Mouse (Mus musculus): ENCODE measurements around the gene Slc2a1. TPM values are rescaled to one million over a fixed set of nuclear protein-coding genes. Genes with fewer than 3 reads are reported as not detected.

Slc2a1 gene
- total and polyA plus RNA-seq, 2 experiments, result 6.9 to 11.1 TPM

- Histone ChIP-seq H3K4me1 (ENCODE audit: control insufficient read depth, insufficient read depth, low read length) (peaks cover 9% of the 10 kb centered on the region), H3K36me3 (ENCODE audit: control insufficient read depth, insufficient read depth, low read length) (no peaks in the 10 kb centered on the region), H3K4me3 (ENCODE audit: insufficient read depth, low read depth, low read length) (no peak overlapping the region), H3K27ac (replicated peaks; ENCODE audit: insufficient read depth, low read depth, low read length) (no peak overlapping the region), H3K9ac (ENCODE audit: low read depth, low read length) (no peak overlapping the region), H3K79me2 (ENCODE audit: control insufficient read depth, insufficient read depth, low read length) (no peaks in the 10 kb centered on the region), H3K27me3 (ENCODE audit: control insufficient read depth, insufficient read depth, low read length) (no peaks in the 10 kb centered on the region)
- peak; percentile 18 for DNase-seq (ENCODE audit: extremely low read depth, low read depth, low spot score)
- TF ChIP-seq POLR2A (IDR thresholded peaks at IDR 0.05; ENCODE audit: extremely low read depth, insufficient read depth, low read length), result no peak
- TF ChIP-seq CTCF (IDR thresholded peaks at IDR 0.05; ENCODE audit: low read depth, low read length), result no peak
- 69% methylated on average over 5 of the region's 5 CpGs for WGBS
Observed at GRCm38 (mm10) chr4:119177702-119178101, 69.2 kb downstream of the Slc2a1 start.

GRCm38 (mm10) chr4:119178331-119178730, 69.8 kb downstream of the Slc2a1 start:
- WGBS, result 42% methylated on average over 18 of the region's 18 CpGs
- TF ChIP-seq CTCF (IDR thresholded peaks at IDR 0.05; ENCODE audit: low read depth, low read length) (no peak), POLR2A (IDR thresholded peaks at IDR 0.05; ENCODE audit: extremely low read depth, insufficient read depth, low read length) (no peak)
- no peaks in the 10 kb centered on the region for H3K27me3 ChIP-seq (ENCODE audit: control insufficient read depth, insufficient read depth, low read length)
- no peak overlapping the region for H3K9ac ChIP-seq (ENCODE audit: low read depth, low read length)
- H3K36me3 ChIP-seq (ENCODE audit: control insufficient read depth, insufficient read depth, low read length), result no peaks in the 10 kb centered on the region
- H3K27ac ChIP-seq (replicated peaks; ENCODE audit: insufficient read depth, low read depth, low read length), result no peak overlapping the region
- no peaks in the 10 kb centered on the region for H3K79me2 ChIP-seq (ENCODE audit: control insufficient read depth, insufficient read depth, low read length)
- H3K4me1 ChIP-seq (ENCODE audit: control insufficient read depth, insufficient read depth, low read length), result peaks cover 3% of the 10 kb centered on the region; the same call in 1 of the 2 replicates
- no peak for DNase-seq (ENCODE audit: extremely low read depth, low read depth, low spot score)
- no peak overlapping the region for H3K4me3 ChIP-seq (ENCODE audit: insufficient read depth, low read depth, low read length)

- WGBS, result 64% methylated on average over 4 of the region's 4 CpGs
- no peak for DNase-seq (ENCODE audit: extremely low read depth, low read depth, low spot score)
- Histone ChIP-seq H3K36me3 (ENCODE audit: control insufficient read depth, insufficient read depth, low read length) (no peaks in the 10 kb centered on the region), H3K4me1 (ENCODE audit: control insufficient read depth, insufficient read depth, low read length) (peaks cover 3% of the 10 kb centered on the region; the same call in 1 of the 2 replicates), H3K27me3 (ENCODE audit: control insufficient read depth, insufficient read depth, low read length) (no peaks in the 10 kb centered on the region), H3K79me2 (ENCODE audit: control insufficient read depth, insufficient read depth, low read length) (no peaks in the 10 kb centered on the region), H3K4me3 (ENCODE audit: insufficient read depth, low read depth, low read length) (no peak overlapping the region), H3K9ac (ENCODE audit: low read depth, low read length) (no peak overlapping the region), H3K27ac (replicated peaks; ENCODE audit: insufficient read depth, low read depth, low read length) (no peak overlapping the region)
- TF ChIP-seq CTCF (IDR thresholded peaks at IDR 0.05; ENCODE audit: low read depth, low read length), result no peak
Observed at GRCm38 (mm10) chr4:119180133-119180707, 71.7 kb downstream of the Slc2a1 start.

GRCm38 (mm10) chr4:119181456-119181855, 72.9 kb downstream of the Slc2a1 start:
- peaks cover 3% of the 10 kb centered on the region; the same call in 1 of the 2 replicates for H3K4me1 ChIP-seq (ENCODE audit: control insufficient read depth, insufficient read depth, low read length)
- 77% methylated on average over 9 of the region's 9 CpGs for WGBS
- H3K27ac ChIP-seq (replicated peaks; ENCODE audit: insufficient read depth, low read depth, low read length), result no peak overlapping the region
- H3K79me2 ChIP-seq (ENCODE audit: control insufficient read depth, insufficient read depth, low read length), result no peaks in the 10 kb centered on the region
- H3K36me3 ChIP-seq (ENCODE audit: control insufficient read depth, insufficient read depth, low read length), result no peaks in the 10 kb centered on the region
- TF ChIP-seq POLR2A (IDR thresholded peaks at IDR 0.05; ENCODE audit: extremely low read depth, insufficient read depth, low read length) (no peak), CTCF (IDR thresholded peaks at IDR 0.05; ENCODE audit: low read depth, low read length) (no peak)
- H3K4me3 ChIP-seq (ENCODE audit: insufficient read depth, low read depth, low read length), result no peak overlapping the region
- no peak overlapping the region for H3K9ac ChIP-seq (ENCODE audit: low read depth, low read length)
- H3K27me3 ChIP-seq (ENCODE audit: control insufficient read depth, insufficient read depth, low read length), result no peaks in the 10 kb centered on the region
- peak; percentile 23 for DNase-seq (ENCODE audit: extremely low read depth, low read depth, low spot score)

- Histone ChIP-seq H3K36me3 (ENCODE audit: control insufficient read depth, insufficient read depth, low read length) (no peaks in the 10 kb centered on the region), H3K4me3 (ENCODE audit: insufficient read depth, low read depth, low read length) (no peak overlapping the region), H3K27me3 (ENCODE audit: control insufficient read depth, insufficient read depth, low read length) (0 out of 2 replicates have a peak, but pooled peaks cover 4% of the 10 kb centered on the region), H3K4me1 (ENCODE audit: control insufficient read depth, insufficient read depth, low read length) (no peaks in the 10 kb centered on the region), H3K9ac (ENCODE audit: low read depth, low read length) (no peak overlapping the region), H3K79me2 (ENCODE audit: control insufficient read depth, insufficient read depth, low read length) (no peaks in the 10 kb centered on the region), H3K27ac (replicated peaks; ENCODE audit: insufficient read depth, low read depth, low read length) (no peak overlapping the region)
- TF ChIP-seq POLR2A (IDR thresholded peaks at IDR 0.05; ENCODE audit: extremely low read depth, insufficient read depth, low read length) (no peak), CTCF (IDR thresholded peaks at IDR 0.05; ENCODE audit: low read depth, low read length) (no peak)
- DNase-seq (ENCODE audit: extremely low read depth, low read depth, low spot score), result no peak
- 43% methylated on average over 1 of the region's 1 CpGs for WGBS
Observed at GRCm38 (mm10) chr4:119183525-119183924, 75.0 kb downstream of the Slc2a1 start.

GRCm38 (mm10) chr4:119185771-119186170, 77.3 kb downstream of the Slc2a1 start:
- no peak for TF ChIP-seq POLR2A (IDR thresholded peaks at IDR 0.05; ENCODE audit: extremely low read depth, insufficient read depth, low read length)
- TF ChIP-seq CTCF (IDR thresholded peaks at IDR 0.05; ENCODE audit: low read depth, low read length), result no peak
- no peak overlapping the region for H3K9ac ChIP-seq (ENCODE audit: low read depth, low read length)
- H3K36me3 ChIP-seq (ENCODE audit: control insufficient read depth, insufficient read depth, low read length), result no peaks in the 10 kb centered on the region
- no peak overlapping the region for H3K4me3 ChIP-seq (ENCODE audit: insufficient read depth, low read depth, low read length)
- 0 out of 2 replicates have a peak, but pooled peaks cover 4% of the 10 kb centered on the region for H3K27me3 ChIP-seq (ENCODE audit: control insufficient read depth, insufficient read depth, low read length)
- H3K79me2 ChIP-seq (ENCODE audit: control insufficient read depth, insufficient read depth, low read length), result no peaks in the 10 kb centered on the region
- DNase-seq (ENCODE audit: extremely low read depth, low read depth, low spot score), result no peak
- no peaks in the 10 kb centered on the region for H3K4me1 ChIP-seq (ENCODE audit: control insufficient read depth, insufficient read depth, low read length)
- no peak overlapping the region for H3K27ac ChIP-seq (replicated peaks; ENCODE audit: insufficient read depth, low read depth, low read length)
- WGBS, result 83% methylated on average over 4 of the region's 4 CpGs

Other genes starting within 250 kb of the Slc2a1 start
- not detected in 2 replicates for gene Olfr1331, start 244.1 kb upstream of the Slc2a1 start, total RNA-seq (2014; rRNA removed)
- not detected in 2 replicates for gene Olfr1331, start 244.1 kb upstream of the Slc2a1 start, polyA plus RNA-seq (2012; rRNA removed)
- not detected in 2 replicates for gene Olfr1330, start 220.1 kb upstream of the Slc2a1 start, total RNA-seq (2014; rRNA removed)
- gene Olfr1330, start 220.1 kb upstream of the Slc2a1 start, polyA plus RNA-seq (2012; rRNA removed), result not detected in 2 replicates
- not detected in 2 replicates for gene Olfr1329, start 191.2 kb upstream of the Slc2a1 start, total RNA-seq (2014; rRNA removed)
- gene Olfr1329, start 191.2 kb upstream of the Slc2a1 start, polyA plus RNA-seq (2012; rRNA removed), result not detected in 2 replicates
- 0.20 TPM in 1 of 2 replicates, not detected in the other for gene Olfr1328, start 170.1 kb upstream of the Slc2a1 start, total RNA-seq (2014; rRNA removed)
- gene Olfr1328, start 170.1 kb upstream of the Slc2a1 start, polyA plus RNA-seq (2012; rRNA removed), result not detected in 2 replicates
- gene Lao1, start 147.1 kb upstream of the Slc2a1 start, total RNA-seq (2014; rRNA removed), result not detected in 2 replicates
- gene Lao1, start 147.1 kb upstream of the Slc2a1 start, polyA plus RNA-seq (2012; rRNA removed), result not detected in 2 replicates
- 3.7 and 4.5 TPM in 2 replicates for gene Zfp691, start 65.5 kb downstream of the Slc2a1 start, total RNA-seq (2014; rRNA removed)
- gene Zfp691, start 65.5 kb downstream of the Slc2a1 start, polyA plus RNA-seq (2012; rRNA removed), result 9.7 and 13.0 TPM in 2 replicates
- 0.09 TPM in 1 of 2 replicates, not detected in the other for gene Ermap, start 81.3 kb downstream of the Slc2a1 start, total RNA-seq (2014; rRNA removed)
- gene Ermap, start 81.3 kb downstream of the Slc2a1 start, polyA plus RNA-seq (2012; rRNA removed), result 0.02 TPM in 1 of 2 replicates, not detected in the other
- 9.1 and 10.0 TPM in 2 replicates for gene Svbp, start 86.6 kb downstream of the Slc2a1 start, total RNA-seq (2014; rRNA removed)
- gene Svbp, start 86.6 kb downstream of the Slc2a1 start, polyA plus RNA-seq (2012; rRNA removed), result 11.9 and 14.8 TPM in 2 replicates
- 0.09 TPM in 1 of 2 replicates, not detected in the other for gene Tmem269, start 109.5 kb downstream of the Slc2a1 start, total RNA-seq (2014; rRNA removed)
- gene Tmem269, start 109.5 kb downstream of the Slc2a1 start, polyA plus RNA-seq (2012; rRNA removed), result 0.06 TPM in 1 of 2 replicates, not detected in the other
- gene AU022252, start 124.0 kb downstream of the Slc2a1 start, total RNA-seq (2014; rRNA removed), result 23.6 and 25.2 TPM in 2 replicates
- 16.6 and 23.3 TPM in 2 replicates for gene AU022252, start 124.0 kb downstream of the Slc2a1 start, polyA plus RNA-seq (2012; rRNA removed)
- gene P3h1, start 124.2 kb downstream of the Slc2a1 start, total RNA-seq (2014; rRNA removed), result 6.7 and 8.8 TPM in 2 replicates
- gene P3h1, start 124.2 kb downstream of the Slc2a1 start, polyA plus RNA-seq (2012; rRNA removed), result 14.5 and 20.3 TPM in 2 replicates
- gene Cldn19, start 146.7 kb downstream of the Slc2a1 start, total RNA-seq (2014; rRNA removed), result not detected in 2 replicates
- not detected in 2 replicates for gene Cldn19, start 146.7 kb downstream of the Slc2a1 start, polyA plus RNA-seq (2012; rRNA removed)
- 177 and 189 TPM in 2 replicates for gene Ybx1, start 185.9 kb downstream of the Slc2a1 start, total RNA-seq (2014; rRNA removed)
- gene Ybx1, start 185.9 kb downstream of the Slc2a1 start, polyA plus RNA-seq (2012; rRNA removed), result 64.3 and 70.8 TPM in 2 replicates
- gene Ppih, start 211.8 kb downstream of the Slc2a1 start, total RNA-seq (2014; rRNA removed), result 12.2 and 15.4 TPM in 2 replicates
- 4.1 and 5.0 TPM in 2 replicates for gene Ppih, start 211.8 kb downstream of the Slc2a1 start, polyA plus RNA-seq (2012; rRNA removed)

All from liver, adult 2 months (tissue).